Mouse (Mus musculus) layer of hippocampus, adult 18-20 months (tissue): ENCODE data around the gene Kif5c. TPM values are rescaled to one million over a fixed set of nuclear protein-coding genes. Genes with fewer than 3 reads are reported as not detected.

Source experiments
- DNase-seq, 2 experiments: peaks; one replicate each; pipeline ENCODE4 v3.0.0; 2022; ENCODE audit warnings: low spot score in 2 of 2
- total RNA-seq, 2 experiments: library from RNA; stranded (reverse); gene quantifications; 2 replicates each; pipeline ENCODE4 v1.2.3; 2021

The Kif5c gene
- total RNA-seq, 2 experiments from 2014 or later: 504 to 525 TPM

DNA sequence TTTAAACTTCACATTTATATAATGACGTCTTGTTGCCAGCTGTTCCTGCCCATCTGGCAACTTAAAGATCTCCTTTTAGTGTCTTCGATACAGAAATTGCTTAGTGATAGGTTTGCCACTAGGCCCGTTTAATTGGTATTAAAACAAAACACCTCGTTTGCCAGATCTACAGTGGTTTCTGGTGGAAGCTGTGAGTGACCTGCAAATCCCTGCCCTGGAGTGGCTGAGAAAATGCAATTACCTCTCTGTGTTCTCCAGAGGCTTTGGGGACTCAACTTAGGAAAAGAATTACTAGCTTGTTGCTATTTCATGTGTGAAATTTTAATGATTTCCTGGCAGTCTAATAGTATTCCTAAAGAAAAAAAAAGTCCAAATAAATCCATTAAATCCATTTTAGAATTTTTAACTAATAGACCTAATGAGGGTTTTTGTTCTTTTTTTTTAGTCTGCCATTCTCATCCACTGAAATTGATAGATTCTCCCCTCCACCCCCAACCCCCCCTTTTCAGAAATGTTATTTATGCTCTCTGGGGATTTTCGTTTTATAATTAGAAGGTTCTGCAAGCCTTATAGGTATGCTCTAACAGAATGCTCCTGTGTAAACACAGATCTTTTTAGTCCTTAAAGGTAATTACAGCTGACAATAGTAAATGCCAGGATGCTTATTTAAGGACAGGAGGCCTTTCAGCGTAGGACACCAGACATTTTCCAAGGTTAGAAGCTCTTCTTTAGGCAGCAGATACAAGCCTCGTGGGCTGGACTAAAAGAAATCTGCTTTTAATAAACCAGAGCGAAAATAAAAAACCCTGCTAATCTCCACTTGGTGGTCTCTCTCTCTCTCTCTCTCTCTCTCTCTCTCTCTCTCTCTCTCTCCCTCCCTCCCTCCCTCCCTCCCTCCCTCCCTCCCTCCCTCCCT, 100.1 kb downstream of the Kif5c start:
- DNase-seq: no peak

DNA sequence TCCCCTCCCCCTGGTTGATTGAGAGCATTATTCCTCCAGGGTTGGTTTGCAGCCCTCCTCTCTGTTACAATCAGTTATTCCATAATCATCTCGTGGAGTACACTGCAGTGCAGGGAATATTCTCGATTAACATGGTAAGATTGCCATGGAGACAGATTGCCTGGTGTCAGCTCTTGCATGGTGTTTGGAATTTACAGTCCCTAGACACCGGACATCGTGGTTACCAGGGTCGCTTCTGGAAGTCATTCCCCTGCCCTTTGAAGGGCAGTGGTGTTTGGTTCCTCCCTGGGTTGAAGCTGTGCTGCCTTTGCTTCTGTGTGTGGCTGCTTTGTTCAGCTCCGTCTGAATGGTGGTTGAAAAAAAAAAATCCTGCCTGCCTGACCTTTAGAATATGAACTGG, 100.8 kb downstream of the Kif5c start:
- no peak for DNase-seq

GRCm38 (mm10) chr2:49720343-49720742, 101.2 kb downstream of the Kif5c start:
- DNase-seq: no peak

GRCm38 (mm10) chr2:49722331-49722730, 103.2 kb downstream of the Kif5c start:
- DNase-seq: no peak

GRCm38 (mm10) chr2:49722983-49723382, 103.9 kb downstream of the Kif5c start:
- DNase-seq: no peak

DNA sequence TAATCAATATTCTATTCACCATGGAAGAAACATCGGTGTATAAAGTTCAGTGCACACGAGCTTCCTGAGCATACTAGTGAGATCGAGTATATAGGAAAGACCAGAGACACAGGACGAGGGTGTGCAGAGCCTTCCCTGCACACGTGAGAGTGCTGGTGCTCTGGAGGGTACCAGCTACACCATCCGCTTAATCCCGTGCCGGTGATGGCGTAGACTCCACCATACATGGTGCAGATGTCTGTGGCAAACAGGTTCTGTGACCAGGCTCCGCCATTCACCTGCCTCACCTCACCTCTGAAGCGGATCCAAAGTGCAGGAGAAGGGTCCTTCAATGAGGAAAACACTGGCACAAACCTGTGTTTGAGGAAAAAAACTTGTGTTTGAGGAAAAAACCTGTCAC, 107.6 kb downstream of the Kif5c start:
- DNase-seq: no peak

- DNase-seq: peak in 1 of 2 experiments; percentile 86
Observed at GRCm38 (mm10) chr2:49727199-49727598, 108.1 kb downstream of the Kif5c start.

DNA sequence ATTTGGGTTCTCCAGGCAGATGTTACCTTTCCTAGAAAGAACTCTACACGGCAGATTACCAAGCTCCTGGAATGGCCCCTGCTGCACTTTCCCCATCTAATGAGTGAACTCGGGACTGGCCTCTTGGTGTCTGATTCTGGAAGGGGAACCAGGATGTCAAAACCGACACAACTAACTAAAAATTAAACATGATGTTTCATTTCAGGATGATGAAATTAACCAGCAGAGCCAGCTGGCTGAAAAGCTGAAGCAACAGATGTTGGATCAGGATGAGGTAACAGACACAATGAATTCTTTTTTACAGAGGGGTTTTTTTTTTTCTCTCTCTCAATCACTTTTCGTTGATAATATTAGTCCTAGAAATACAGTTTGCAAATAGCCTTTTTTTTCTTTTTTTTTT, 108.6 kb downstream of the Kif5c start:
- no peak for DNase-seq

DNA sequence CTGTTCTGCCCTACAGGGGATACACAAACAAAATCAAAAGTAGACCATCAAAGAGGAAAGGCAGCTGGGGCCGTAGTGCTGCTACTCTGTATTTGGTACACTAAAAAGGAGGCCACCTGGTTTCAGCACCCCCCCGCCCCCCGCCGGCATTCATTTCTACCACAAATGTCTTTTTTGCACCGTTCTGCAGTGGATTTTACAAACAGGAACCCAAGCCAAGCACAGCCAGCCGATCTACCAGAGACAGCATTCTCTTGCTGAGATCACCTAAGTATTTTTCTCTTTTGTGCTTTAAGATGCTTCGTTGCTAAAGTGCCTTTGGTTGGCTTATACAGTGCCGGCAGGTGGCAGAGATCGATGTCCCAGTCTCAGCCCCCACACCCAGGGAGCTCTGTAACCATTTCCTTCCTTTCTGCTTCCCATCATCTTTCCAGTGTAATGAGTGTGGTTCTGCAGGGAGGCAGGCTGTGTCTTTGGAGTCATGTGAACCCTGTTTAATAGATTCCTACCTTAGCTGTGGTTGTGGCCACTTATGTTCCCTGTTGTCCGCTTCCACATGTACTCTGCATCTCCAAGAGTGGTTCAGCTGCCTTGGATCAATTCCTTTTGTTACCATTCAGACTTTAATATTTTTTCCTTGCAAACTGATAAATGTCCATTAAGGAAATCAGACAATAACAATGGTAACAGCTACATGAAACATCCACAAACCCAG, 110.0 kb downstream of the Kif5c start:
- DNase-seq: no peak

DNA sequence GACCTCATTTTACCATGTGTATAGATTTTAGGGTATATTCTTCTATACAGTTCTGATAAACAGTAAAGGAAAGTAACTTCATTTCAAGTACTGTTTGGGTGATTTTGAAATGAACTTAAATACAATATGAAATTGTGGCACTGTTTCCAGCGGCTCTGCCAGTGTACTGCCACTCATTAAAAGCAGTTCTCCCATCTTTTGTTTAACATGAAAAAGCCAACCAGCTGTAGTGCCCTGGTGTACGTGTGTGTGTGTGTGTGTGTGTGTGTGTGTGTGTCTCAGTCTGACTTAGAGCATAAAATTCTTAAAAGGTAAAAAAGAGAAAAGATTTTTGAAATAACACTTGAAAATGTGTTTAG, 110.5 kb downstream of the Kif5c start:
- DNase-seq: no peak

GRCm38 (mm10) chr2:49730183-49730582, 111.1 kb downstream of the Kif5c start:
- no peak for DNase-seq

- no peak for DNase-seq
Observed at GRCm38 (mm10) chr2:49732745-49733655, 113.9 kb downstream of the Kif5c start.

DNA sequence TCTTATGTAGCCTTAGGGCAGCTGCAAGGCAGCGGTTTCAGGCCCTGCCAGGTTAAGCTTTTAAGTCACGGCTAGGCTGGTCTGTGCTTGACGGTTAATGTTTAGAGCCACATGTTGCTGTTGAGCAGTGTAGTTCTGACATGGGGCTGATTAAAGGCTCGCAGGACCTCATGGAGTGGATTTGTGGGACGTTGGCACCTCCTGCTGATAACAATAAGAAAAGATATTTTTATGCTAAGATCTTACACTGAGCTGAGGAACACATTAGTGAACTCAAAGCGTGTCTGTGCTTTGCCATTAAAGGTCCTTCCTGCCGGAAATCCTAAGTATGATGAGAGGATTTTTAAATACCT, 114.5 kb downstream of the Kif5c start:
- no peak for DNase-seq

GRCm38 (mm10) chr2:49734013-49734780, 115.1 kb downstream of the Kif5c start:
- peak in 1 of 2 experiments; percentile 88 for DNase-seq

DNA sequence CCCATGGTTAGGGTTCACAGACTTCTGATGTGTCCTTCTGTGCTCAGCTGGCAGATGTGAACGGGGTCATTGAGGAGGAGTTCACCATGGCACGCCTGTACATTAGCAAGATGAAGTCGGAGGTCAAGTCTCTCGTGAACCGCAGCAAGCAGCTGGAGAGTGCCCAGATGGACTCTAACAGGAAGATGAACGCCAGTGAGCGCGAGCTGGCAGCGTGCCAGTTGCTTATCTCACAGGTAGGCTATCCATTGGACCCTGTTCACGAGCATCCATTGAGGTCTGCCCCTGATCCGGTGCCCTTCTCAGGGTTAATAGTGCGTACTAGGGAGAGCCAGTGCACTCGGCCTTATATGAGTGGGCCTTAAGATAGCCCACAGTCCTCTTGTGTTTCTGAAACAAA, 116.3 kb downstream of the Kif5c start:
- DNase-seq: no peak

DNA sequence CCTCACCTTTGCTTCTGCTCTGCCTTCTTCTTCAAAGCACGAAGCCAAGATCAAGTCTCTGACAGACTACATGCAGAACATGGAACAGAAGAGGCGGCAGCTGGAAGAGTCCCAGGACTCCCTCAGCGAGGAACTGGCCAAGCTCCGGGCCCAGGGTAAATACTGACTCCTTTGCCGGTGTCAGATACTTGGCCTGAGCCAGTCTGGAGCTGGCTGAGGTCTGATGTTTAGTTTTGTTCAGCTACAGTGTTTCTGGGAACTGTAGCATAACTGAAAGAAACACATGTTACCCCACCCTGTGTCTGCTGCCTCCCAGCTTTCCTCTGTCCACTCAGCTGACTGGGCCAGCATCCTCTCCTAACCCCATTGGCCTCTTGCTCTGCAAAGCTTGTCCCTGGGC, 119.9 kb downstream of the Kif5c start:
- no peak for DNase-seq

- DNase-seq: no peak
Observed at GRCm38 (mm10) chr2:49741026-49741425, 121.9 kb downstream of the Kif5c start.

DNA sequence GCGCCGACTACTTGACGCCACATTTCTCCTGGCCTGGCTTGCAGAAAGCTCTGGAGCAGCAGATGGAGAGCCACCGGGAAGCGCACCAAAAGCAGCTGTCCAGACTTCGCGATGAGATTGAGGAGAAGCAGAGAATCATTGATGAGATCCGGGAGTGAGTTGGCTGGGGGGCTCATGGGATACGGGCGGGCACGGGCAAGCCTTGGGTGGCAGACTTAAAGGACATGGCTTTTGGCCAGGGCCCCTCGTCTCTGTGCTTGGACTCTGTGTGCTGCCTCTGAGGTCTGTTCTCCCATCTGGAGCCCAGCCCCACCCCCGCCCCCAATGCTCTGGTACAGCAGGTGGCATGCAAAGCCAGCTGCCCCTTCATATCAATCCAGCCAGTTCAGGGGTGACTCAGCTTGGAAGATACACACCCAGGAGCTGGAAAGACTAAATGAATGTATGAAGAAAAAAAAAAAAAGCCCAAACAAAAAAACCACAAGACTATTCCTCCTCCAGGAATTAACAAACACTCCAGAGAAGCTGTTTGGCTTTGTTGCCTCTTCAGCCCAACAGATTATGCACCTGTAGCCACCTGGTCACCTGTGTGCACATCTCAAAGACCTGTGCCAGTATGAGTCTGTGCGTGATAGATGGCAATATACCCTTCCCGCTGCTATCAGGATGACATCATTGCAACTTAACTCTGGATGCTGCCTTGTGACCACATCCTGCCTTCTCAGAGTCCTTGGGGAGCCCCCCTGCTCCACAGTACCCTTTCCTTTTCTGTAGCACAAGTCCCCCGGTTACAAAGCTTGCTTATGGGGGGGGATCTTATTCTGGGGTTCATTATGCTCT, 123.0 kb downstream of the Kif5c start:
- peak; percentile 69 to 77 for DNase-seq

DNA sequence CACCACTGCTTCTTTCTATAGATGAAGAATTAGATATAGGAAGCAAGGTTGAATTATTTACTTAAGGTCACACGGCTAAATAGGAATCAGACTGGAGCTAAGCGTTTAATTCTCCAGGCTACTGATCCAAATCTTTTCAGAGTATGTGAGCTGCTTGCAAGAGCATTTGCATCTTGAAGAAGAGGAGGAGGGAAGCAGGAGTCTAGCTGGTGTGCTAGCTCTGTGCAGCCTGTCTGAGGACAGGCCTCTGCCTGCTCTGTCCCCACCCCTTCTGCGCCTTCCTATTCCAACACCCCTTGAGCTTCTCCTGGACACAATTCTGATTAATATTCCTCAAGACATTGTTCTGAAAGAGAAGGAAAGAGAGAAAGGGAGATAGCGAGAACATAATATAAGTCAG, 123.8 kb downstream of the Kif5c start:
- DNase-seq: no peak

DNA sequence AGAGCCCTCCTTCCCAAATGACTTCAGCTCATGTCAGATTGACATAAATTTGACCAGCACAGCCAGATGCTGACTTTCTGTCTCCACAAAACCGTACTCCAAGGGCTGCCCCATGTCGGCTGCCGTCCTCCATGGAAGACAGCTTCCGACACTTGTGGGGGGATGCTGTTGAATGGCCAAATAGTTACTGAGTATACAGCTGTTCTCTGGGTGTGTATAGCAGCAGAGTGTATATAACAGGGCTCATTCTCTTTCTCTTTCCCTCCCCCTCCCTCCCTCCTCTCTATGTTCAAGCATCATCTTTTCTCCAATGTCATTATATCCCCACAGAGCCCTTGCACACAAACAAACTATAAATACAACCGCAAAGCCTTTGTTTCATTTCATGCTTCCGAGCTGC, 124.7 kb downstream of the Kif5c start:
- DNase-seq: no peak
